Mouse (Mus musculus) embryonic fibroblast, embryonic 13.5 days (primary cell): Measurements from ENCODE around the gene Rock2. TPM values are rescaled to one million over a fixed set of nuclear protein-coding genes. Genes with fewer than 3 reads are reported as not detected.

Experiments used
- H3K27ac ChIP-seq: 2 replicates; pipeline ENCODE4 v1.5.1; 2012; ENCODE audit warnings: low read length, control low read depth, inconsistent platforms; ENCODE audit not compliant: insufficient read depth
- H3K4me1 ChIP-seq: 2 replicates; pipeline ENCODE4 v1.6.1; 2011; ENCODE audit warnings: low read length; ENCODE audit not compliant: control insufficient read depth, insufficient read depth
- H3K4me3 ChIP-seq: 2 replicates; pipeline ENCODE4 v1.5.1; 2011; ENCODE audit warnings: mild to moderate bottlenecking, control low read depth, low read length; ENCODE audit not compliant: insufficient read depth
- CTCF ChIP-seq: IDR thresholded peaks from 2 replicates; pipeline ENCODE4 v1.5.1; 2011; ENCODE audit warnings: mild to moderate bottlenecking, control low read depth, low read length, moderate library complexity, borderline replicate concordance; ENCODE audit not compliant: insufficient read depth
- POLR2A ChIP-seq: IDR thresholded peaks from 2 replicates; pipeline ENCODE4 v1.6.1; 2011; ENCODE audit warnings: low read depth, mild to moderate bottlenecking, control low read depth, low read length, moderate library complexity
- polyA plus RNA-seq: library from polyadenylated mRNA; stranded (reverse); fragments of >200 nt; gene quantifications from 2 replicates; pipeline ENCODE4 v1.2.4, GENCODE M21; 2011; ENCODE audit warnings: low read depth; ENCODE audit not compliant: missing spikeins, insufficient read length

The Rock2 gene
- polyA plus RNA-seq, 1 experiment = 168 TPM

DNA sequence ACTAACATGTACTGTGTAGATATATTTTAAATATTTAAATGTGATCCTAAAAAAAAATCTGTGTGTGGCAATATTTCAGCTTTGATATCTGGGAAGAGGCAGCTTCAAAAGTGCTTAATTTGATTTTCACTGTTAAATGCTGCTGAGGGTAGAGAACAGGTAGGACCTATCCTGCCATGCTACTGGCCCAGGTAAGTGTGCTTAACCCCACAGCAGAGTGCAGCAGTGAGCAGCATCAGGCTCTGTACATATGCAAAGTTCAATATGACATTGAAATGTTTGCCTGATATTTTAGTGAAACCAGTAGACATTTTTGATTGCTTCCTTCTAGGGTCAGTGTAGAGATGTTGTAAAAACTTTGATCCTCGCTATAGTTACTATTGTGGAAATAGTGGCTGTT lies 91.1 kb downstream of the Rock2 start:
- Histone ChIP-seq H3K4me1 (no peaks in the 10 kb centered on the region), H3K4me3 (no peak overlapping the region), H3K27ac (no peak overlapping the region)
- TF ChIP-seq POLR2A (no peak), CTCF (no peak)

- no peak overlapping the region for H3K4me3 ChIP-seq
- H3K27ac ChIP-seq = no peak overlapping the region
- no peaks in the 10 kb centered on the region for H3K4me1 ChIP-seq
- TF ChIP-seq CTCF (no peak), POLR2A (no peak)
These were observed 96.7 kb downstream of the Rock2 start for GRCm38 (mm10) chr12:16991376-16991775.

GRCm38 (mm10) chr12:16992355-16992754 lies 97.7 kb downstream of the Rock2 start:
- no peaks in the 10 kb centered on the region for H3K4me1 ChIP-seq
- no peak overlapping the region for H3K4me3 ChIP-seq
- no peak overlapping the region for H3K27ac ChIP-seq
- TF ChIP-seq CTCF (no peak), POLR2A (no peak)

DNA sequence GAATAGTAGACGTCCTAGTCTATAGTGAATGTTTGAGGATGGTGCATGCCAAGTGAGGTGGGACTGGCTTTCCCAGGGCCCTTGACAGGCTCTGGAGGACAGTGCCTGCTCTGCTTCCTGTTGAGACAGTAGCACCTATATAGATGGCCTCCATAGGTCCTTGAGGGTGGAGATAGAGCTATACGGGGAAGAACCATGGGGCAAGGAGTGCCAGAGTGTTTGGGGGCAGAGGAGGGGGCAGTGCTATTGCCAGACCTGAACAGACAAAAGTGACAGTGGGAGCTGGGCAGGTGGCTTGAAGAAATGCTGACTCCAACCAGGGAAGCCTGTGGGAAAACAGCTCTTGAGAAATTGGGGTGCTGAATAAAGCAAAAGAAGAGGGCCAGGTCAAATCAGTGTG lies 99.6 kb downstream of the Rock2 start:
- H3K4me3 ChIP-seq = no peak overlapping the region
- TF ChIP-seq POLR2A = no peak
- TF ChIP-seq CTCF = no peak
- no peak overlapping the region for H3K27ac ChIP-seq
- H3K4me1 ChIP-seq = no peaks in the 10 kb centered on the region

- TF ChIP-seq CTCF (no peak), POLR2A (no peak)
- no peak overlapping the region for H3K4me3 ChIP-seq
- no peak overlapping the region for H3K27ac ChIP-seq
These were observed 101.6 kb downstream of the Rock2 start for GRCm38 (mm10) chr12:16996281-16996680.

GRCm38 (mm10) chr12:16996886-16997462 lies 102.3 kb downstream of the Rock2 start:
- Histone ChIP-seq H3K4me3 (no peak overlapping the region), H3K4me1 (peaks cover 6% of the 10 kb centered on the region; the same call in 1 of the 2 replicates), H3K27ac (no peak overlapping the region)
- TF ChIP-seq POLR2A (0 out of 2 replicates have a peak, but pooled peaks have one; percentile 15), CTCF (no peak)

More at GRCm38 (mm10) chr12:16996281-16996680, 101.6 kb downstream of the Rock2 start:
- peaks cover 3% of the 10 kb centered on the region; the same call in 1 of the 2 replicates for H3K4me1 ChIP-seq

DNA sequence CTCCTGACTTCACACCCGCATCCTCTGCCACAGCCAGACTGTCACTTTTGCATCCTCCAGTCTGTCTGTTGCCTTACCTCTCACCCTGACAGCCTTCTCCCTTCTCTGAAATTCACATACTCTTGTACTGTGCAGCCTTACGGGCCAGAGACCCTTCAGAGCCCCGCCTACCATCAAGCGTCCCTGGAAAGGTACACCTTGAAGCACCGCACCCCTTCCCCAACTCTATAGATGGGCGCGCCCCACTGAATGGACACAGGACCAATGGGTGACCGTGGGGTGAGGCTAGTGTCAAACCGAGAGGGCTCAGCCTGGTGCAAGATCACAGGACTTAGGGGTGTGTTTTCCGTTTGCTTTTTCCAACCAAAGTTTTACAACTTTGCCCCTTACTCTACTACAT lies 104.5 kb downstream of the Rock2 start:
- H3K4me3 ChIP-seq = peak overlapping the region; percentile 78
- peak overlapping the region; percentile 69 for H3K27ac ChIP-seq
- TF ChIP-seq CTCF (no peak), POLR2A (0 out of 2 replicates have a peak, but pooled peaks have one; percentile 45)
- peaks cover 7% of the 10 kb centered on the region; the same call in 1 of the 2 replicates for H3K4me1 ChIP-seq

DNA sequence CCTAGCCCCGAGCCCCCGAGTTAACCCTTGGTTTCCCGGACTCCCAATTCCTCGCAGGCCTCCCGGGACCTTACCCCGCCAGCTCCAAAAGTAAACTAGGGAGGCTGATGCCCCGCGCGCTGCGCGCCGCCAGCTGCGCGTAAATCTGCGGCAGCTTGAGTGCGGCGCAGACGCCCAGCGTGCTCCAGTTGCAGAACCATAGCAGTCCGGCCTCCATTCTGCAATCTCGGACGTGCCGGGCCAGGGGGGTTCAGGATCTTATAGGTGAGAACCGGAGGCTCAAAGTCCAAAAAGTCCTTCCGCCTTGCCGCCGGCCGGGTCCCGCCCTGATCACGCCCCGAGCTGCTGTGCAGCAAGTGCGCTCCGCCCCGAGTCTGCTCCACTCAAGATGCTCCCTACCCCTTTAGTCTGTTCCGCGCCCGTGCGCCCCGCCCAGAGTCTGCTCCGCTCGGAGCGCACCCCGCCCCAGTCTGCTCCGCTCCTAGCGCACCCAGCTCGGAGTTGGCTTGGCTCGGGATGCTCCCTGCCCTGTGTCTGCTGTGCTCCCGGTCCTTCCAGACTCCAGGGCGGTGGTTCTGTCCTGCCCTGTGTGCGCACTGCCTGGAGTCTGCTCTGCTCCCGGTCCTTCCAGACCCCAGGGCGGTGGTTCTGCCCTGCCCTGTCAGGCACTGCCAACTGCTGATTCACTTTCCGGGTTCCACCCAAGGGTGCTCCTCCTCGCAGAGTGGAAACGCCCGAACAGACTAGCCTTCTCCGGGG lies 105.2 kb downstream of the Rock2 start, which contains the start of gene Pqlc3:
Gene Pqlc3, minus strand, starts transcription at position 670 of the 759 bp plus-strand sequence.
- TF ChIP-seq CTCF = no peak
- TF ChIP-seq POLR2A = peak; percentile 81
- peak within 1 kb of the TSS; percentile 78 for H3K4me3 ChIP-seq
- peaks cover 7% of the 10 kb centered on the region; the same call in 1 of the 2 replicates for H3K4me1 ChIP-seq
- peak within 1 kb of the TSS; percentile 69 for H3K27ac ChIP-seq

- Histone ChIP-seq H3K27ac (peak overlapping the region; percentile 69; the same call in 1 of the 2 replicates), H3K4me3 (no peak overlapping the region), H3K4me1 (peaks cover 7% of the 10 kb centered on the region; the same call in 1 of the 2 replicates)
- no peak for TF ChIP-seq CTCF
- no peak for TF ChIP-seq POLR2A
These were observed 105.9 kb downstream of the Rock2 start for GRCm38 (mm10) chr12:17000628-17001027.

- TF ChIP-seq CTCF (no peak), POLR2A (no peak)
- no peak overlapping the region for H3K4me3 ChIP-seq
- peaks cover 7% of the 10 kb centered on the region; the same call in 1 of the 2 replicates for H3K4me1 ChIP-seq
- H3K27ac ChIP-seq = no peak overlapping the region
These were observed 106.5 kb downstream of the Rock2 start for GRCm38 (mm10) chr12:17001211-17001610.
